ENCODE assay signal across 8 mouse cellular contexts in genomic region chr14:16219015-16219414, GRCm38 (mm10). TPM values are rescaled to one million over a fixed set of nuclear protein-coding genes. Genes with fewer than 3 reads are reported as not detected.
DNase-seq lines count a peak whose midpoint lies in the region; ATAC-seq and TF ChIP-seq lines count a peak whose summit lies in the region.

No protein-coding gene starts in this region.

- H3K9me3 ChIP-seq in heart, embryonic 10.5 days = no peaks in the 10 kb centered on the region
- H3K9me3 ChIP-seq in midbrain, embryonic 16.5 days (replicated peaks; ENCODE audit: control insufficient read depth, low read length, poor library complexity, severe bottlenecking) = no peaks in the 10 kb centered on the region

- 0 out of 2 replicates have a peak, but pooled peaks have one; percentile 70 for ATAC-seq in erythroid progenitor cell, adult 5-6 weeks (replicated peaks; ENCODE audit: low FRiP score, poor library complexity, severe bottlenecking)
- no peak for ATAC-seq in midbrain, embryonic 16.5 days

- 53% methylated on average over 2 of the region's 2 CpGs for WGBS in heart, adult 2 months
- 47% methylated on average over 2 of the region's 2 CpGs for WGBS in heart, embryonic 10.5 days
- WGBS in midbrain, embryonic 16.5 days = 57% methylated on average over 2 of the region's 2 CpGs

- intact Hi-C loops in heart, adult 2 months (cut with DNase I) = no loop called here

- H3K36me3 ChIP-seq in heart, adult 2 months (ENCODE audit: control insufficient read depth, insufficient read depth, low read length) = no peaks in the 10 kb centered on the region
- H3K36me3 ChIP-seq in heart, embryonic 10.5 days = no peaks in the 10 kb centered on the region
- no peaks in the 10 kb centered on the region for H3K36me3 ChIP-seq in midbrain, embryonic 16.5 days (ENCODE audit: control insufficient read depth, insufficient read depth, low read length)

- no peaks in the 10 kb centered on the region for H3K27me3 ChIP-seq in heart, adult 2 months (ENCODE audit: control insufficient read depth, insufficient read depth, low read length)
- no peaks in the 10 kb centered on the region for H3K27me3 ChIP-seq in heart, embryonic 10.5 days (ENCODE audit: insufficient read depth, poor library complexity, severe bottlenecking)
- no peaks in the 10 kb centered on the region for H3K27me3 ChIP-seq in midbrain, embryonic 16.5 days (ENCODE audit: control insufficient read depth, insufficient read depth, low read depth, low read length)

- no peak for DNase-seq in heart, adult 2 months
- no peak for DNase-seq in heart, embryonic 10.5 days (ENCODE audit: low spot score)
- peak; percentile 46 for DNase-seq in thymus, postnatal 14 days
- no peak for DNase-seq in thymus, adult 18-20 months
- no peak for DNase-seq in right cerebral cortex, adult 18-20 months
- DNase-seq in urinary bladder, postnatal 4 days (ENCODE audit: low spot score in 2 of 2) = no peak

- peak; percentile 82 for TF ChIP-seq CTCF in heart, adult 2 months (IDR thresholded peaks at IDR 0.05)

- H3K4me2 ChIP-seq in midbrain, embryonic 16.5 days (ENCODE audit: low read length) = no peak overlapping the region

- H3K9ac ChIP-seq in heart, adult 2 months (ENCODE audit: low read depth, low read length) = no peak overlapping the region
- no peak overlapping the region for H3K9ac ChIP-seq in midbrain, embryonic 16.5 days (ENCODE audit: low read depth, low read length)

- no peaks in the 10 kb centered on the region for H3K4me1 ChIP-seq in heart, adult 2 months (ENCODE audit: control insufficient read depth, insufficient read depth, low read length)
- H3K4me1 ChIP-seq in heart, embryonic 10.5 days = no peaks in the 10 kb centered on the region
- no peaks in the 10 kb centered on the region for H3K4me1 ChIP-seq in midbrain, embryonic 16.5 days (ENCODE audit: control insufficient read depth, insufficient read depth, low read length)

- H3K79me2 ChIP-seq in heart, adult 2 months (replicated peaks; ENCODE audit: control insufficient read depth, insufficient read depth, low read length) = no peaks in the 10 kb centered on the region

- TF ChIP-seq EP300 in heart, adult 2 months (IDR thresholded peaks at IDR 0.05; ENCODE audit: insufficient read depth, low read depth, low read length) = no peak

- H3K4me3 ChIP-seq in heart, adult 2 months = no peak overlapping the region
- no peak overlapping the region for H3K4me3 ChIP-seq in heart, embryonic 10.5 days
- H3K4me3 ChIP-seq in midbrain, embryonic 16.5 days (ENCODE audit: low read depth, low read length) = no peak overlapping the region

- no peak for TF ChIP-seq POLR2A in heart, adult 2 months (IDR thresholded peaks at IDR 0.05; ENCODE audit: insufficient read depth, low read depth, low read length)

- H3K27ac ChIP-seq in heart, adult 2 months = no peak overlapping the region
- no peak overlapping the region for H3K27ac ChIP-seq in heart, embryonic 10.5 days
- no peak overlapping the region for H3K27ac ChIP-seq in midbrain, embryonic 16.5 days (ENCODE audit: low read length)

RNA-seq across cellular contexts. Expression of gene Ngly1, which starts 30.1 kb away (rescaled TPM):
- 10 to 100 TPM; 30.7 to 31.2 TPM for total RNA-seq in heart, adult 2 months (2021)
- 19.2 and 22.6 TPM in 2 replicates for polyA plus RNA-seq in heart, adult 2 months (2012; rRNA removed)
- polyA plus RNA-seq in heart, embryonic 10.5 days (2016; fragmentation: Nextera tagmentation; extraction: Ambion mirVana) = 18.0 and 21.9 TPM in 2 replicates
- total RNA-seq in erythroid progenitor cell, adult 5-6 weeks (2015; ENCODE audit: low replicate concordance) = 58.3 and 68.8 TPM in 2 replicates
- total RNA-seq in erythroid progenitor cell, adult 5-6 weeks (2017; ENCODE audit: low replicate concordance) = 30.8 and 40.6 TPM in 2 replicates
- 24.6 and 26.1 TPM in 2 replicates for polyA plus RNA-seq in midbrain, embryonic 16.5 days (2015; fragmentation: Nextera tagmentation; extraction: Ambion mirVana)

RNA-seq across cellular contexts. Expression of gene Oxsm, which starts 30.6 kb away (rescaled TPM):
- total RNA-seq in heart, adult 2 months (2021) = 10 to 100 TPM; 19.5 to 23.0 TPM
- 12.7 and 22.2 TPM in 2 replicates for polyA plus RNA-seq in heart, adult 2 months (2012; rRNA removed)
- polyA plus RNA-seq in heart, embryonic 10.5 days (2016; fragmentation: Nextera tagmentation; extraction: Ambion mirVana) = 1.4 and 3.0 TPM in 2 replicates
- 1.1 and 1.3 TPM in 2 replicates for total RNA-seq in erythroid progenitor cell, adult 5-6 weeks (2015; ENCODE audit: low replicate concordance)
- total RNA-seq in erythroid progenitor cell, adult 5-6 weeks (2017; ENCODE audit: low replicate concordance) = 4.0 and 6.0 TPM in 2 replicates
- 2.5 and 2.8 TPM in 2 replicates for polyA plus RNA-seq in midbrain, embryonic 16.5 days (2015; fragmentation: Nextera tagmentation; extraction: Ambion mirVana)
